Mouse (Mus musculus) ovary, postnatal 10 days (tissue): ENCODE data around the gene Gm5737.

Experiments used
- DNase-seq: peaks from one replicate; pipeline ENCODE4 v3.0.0; 2022; ENCODE audit warnings: low spot score

Gm5737 gene

GRCm38 (mm10) chr7:120843037-120843621 is 31.0 kb downstream of the Gm5737 start:
- peak; percentile 61 for DNase-seq

- no peak for DNase-seq
Observed at GRCm38 (mm10) chr7:120843852-120844435, 31.8 kb downstream of the Gm5737 start.

DNA sequence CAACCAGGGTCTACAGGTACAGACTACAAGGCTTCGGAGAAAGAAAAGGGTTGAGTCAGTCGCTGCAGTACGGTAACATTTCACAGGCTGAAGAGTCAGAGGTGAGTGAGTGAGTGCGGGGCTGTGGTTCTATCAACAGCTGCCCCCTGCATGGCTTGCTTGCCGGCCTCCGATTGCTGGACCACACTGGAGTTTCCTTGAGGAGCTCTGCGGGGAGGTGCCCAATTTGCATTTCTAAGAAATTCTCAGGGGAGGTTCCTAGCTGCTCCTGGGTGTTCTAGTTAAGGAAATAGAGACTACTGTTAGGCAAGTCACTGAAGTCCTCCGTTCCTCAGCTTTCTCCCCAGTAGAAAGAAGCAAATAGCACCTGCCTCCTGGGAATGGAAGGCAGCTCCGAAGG is 32.5 kb downstream of the Gm5737 start:
- no peak for DNase-seq

GRCm38 (mm10) chr7:120848831-120849512 is 36.8 kb downstream of the Gm5737 start:
- DNase-seq = no peak

GRCm38 (mm10) chr7:120850165-120850564 is 38.0 kb downstream of the Gm5737 start:
- DNase-seq = no peak

DNA sequence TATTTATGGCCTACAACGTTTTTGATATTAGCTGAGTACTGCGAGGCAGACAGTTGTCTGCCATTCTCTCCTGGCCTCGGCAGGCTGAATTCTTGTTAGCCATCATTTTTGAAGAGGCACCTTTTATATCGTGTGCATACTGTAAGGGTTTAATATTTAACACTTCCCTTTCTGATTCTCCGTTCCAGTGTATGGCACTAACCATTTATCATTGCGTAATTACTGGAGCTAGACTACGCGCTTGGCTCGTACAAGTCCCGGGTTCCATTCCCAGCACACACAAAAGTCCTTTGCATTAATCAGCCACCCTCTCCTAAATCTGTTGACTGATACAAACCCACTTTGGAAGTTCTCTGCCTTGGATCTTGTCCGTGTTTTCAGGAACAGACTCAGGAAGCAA is 47.7 kb downstream of the Gm5737 start:
- DNase-seq = no peak

GRCm38 (mm10) chr7:120860799-120861487 is 48.8 kb downstream of the Gm5737 start:
- DNase-seq = no peak

- no peak for DNase-seq
Observed at GRCm38 (mm10) chr7:120861488-120862047, 49.4 kb downstream of the Gm5737 start.

- DNase-seq = no peak
Observed at GRCm38 (mm10) chr7:120862196-120862595, 50.0 kb downstream of the Gm5737 start.

- DNase-seq = no peak
Observed at GRCm38 (mm10) chr7:120862626-120863025, 50.5 kb downstream of the Gm5737 start.

DNA sequence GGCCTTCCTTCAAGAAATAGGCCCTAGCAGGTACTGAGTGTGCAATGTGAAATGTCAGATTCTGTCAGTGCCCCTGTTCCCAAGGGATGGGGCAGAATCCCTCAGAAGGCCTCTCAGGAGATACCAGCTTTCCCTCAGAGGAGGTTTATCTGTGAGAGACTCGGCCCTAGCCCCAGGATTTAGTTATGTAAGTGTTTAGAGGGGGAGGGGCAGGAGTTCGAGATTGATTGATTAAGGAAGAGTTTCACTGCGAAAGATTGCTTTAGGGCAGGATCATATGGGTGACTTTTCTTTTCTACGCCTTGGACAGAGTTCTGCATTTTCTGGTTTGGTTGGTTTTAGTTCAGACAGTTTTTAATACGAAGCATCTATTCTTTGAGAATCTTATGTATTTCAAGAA is 51.3 kb downstream of the Gm5737 start:
- no peak for DNase-seq

DNA sequence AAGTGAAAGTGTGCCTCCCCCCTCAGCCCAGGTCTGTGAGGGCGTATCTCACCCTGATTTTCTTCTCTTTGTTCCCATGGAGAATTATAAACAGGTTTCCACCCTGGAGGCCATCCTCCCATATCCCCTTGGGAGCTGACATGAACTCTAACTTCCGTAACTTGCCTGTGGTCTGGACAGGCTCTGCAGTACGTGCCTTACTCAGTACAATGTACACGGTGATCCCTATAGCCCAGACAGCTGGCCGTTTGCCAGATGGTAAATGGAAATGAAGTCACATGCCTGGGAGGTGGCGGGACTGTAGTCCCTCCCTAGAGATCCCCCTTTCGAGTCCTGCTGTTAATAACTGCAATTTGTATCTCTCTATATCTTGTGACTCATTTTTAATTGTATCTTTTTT is 52.9 kb downstream of the Gm5737 start:
- DNase-seq = no peak

- no peak for DNase-seq
Observed at GRCm38 (mm10) chr7:120865832-120866231, 53.7 kb downstream of the Gm5737 start.

DNA sequence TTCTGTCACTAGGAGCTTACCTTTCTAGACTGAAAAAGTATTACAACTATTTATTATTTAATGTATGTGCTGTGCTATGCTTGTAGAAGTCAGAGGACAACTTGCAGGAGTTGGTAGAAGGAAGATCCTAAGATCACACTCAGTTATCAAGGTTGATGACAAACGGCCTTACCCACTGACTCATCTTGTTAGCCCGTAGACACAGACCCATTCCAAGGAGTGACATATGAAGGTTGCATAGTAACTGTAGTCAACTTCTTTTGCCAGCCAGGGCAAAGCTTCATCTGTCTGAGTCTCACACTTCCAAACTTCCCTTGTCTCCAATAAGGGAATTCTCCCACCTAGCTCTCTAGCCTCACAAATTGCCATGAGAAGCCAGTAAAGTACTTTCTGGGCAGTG is 54.5 kb downstream of the Gm5737 start:
- no peak for DNase-seq

DNA sequence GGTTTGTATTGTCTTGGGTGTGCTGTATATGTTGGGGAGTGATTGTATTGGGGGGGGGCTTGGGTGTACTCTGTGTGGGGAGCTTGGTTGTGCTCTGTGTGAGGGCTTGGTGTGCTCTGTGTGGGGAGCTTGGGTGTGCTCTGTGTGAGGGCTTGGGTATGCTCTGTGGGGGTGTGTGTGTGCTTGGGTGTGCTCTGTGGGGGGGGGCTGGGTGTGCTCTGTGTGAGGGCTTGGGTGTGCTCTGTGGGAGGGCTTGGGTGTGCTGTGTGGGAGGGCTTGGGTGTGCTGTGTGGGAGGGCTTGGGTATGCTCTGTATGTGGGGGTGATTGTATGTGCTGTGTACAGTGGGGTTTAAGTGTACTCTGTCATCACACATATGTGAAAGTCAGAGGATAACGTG is 55.6 kb downstream of the Gm5737 start:
- no peak for DNase-seq

- DNase-seq = no peak
Observed at GRCm38 (mm10) chr7:120869883-120870282, 57.7 kb downstream of the Gm5737 start.

- DNase-seq = no peak
Observed at GRCm38 (mm10) chr7:120870431-120871008, 58.4 kb downstream of the Gm5737 start.

DNA sequence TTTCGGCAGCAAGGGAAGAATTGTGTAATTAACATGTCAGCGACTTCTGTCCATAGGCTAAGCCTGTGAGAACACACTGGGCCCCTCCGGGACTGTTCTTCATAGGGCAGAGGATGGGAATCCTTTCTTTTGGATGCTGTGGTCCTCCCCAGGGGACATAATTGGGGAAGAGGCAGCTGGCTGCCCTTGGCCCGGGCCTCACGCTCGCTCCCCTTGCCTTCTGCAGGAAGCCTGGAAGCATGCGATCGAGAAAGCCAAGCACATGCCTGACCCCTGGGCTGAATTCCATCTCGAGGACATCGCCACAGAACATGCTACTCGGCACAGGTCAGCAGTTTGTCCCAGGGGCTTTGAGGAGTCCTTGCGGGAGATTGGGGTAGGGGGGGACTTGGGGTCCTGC is 60.9 kb downstream of the Gm5737 start:
- no peak for DNase-seq

DNA sequence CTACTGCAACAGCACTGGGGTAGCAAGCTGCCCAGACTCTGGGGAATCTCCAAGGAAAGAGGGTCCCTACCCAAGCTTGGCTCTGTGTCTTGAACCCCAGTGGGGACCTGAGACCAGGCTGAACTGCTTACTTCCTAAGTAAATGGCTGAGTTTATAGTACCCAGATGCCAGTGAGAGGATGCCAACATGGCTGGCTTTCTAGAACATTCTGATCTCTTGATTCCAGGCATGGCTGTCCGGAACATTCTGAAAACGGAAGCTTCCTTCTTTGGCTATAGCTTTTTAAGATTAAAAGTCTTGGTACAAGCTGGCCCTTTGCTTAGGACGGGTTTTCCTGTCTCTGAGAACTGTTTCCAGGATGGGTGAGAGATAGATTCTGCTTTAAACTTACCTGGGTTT is 61.9 kb downstream of the Gm5737 start:
- no peak for DNase-seq

GRCm38 (mm10) chr7:120874764-120875539 is 62.8 kb downstream of the Gm5737 start:
- no peak for DNase-seq

- DNase-seq = no peak
Observed at GRCm38 (mm10) chr7:120875540-120876388, 63.6 kb downstream of the Gm5737 start.
